Mouse (Mus musculus): ENCODE data around the gene Prelid1. TPM values are rescaled to one million over a fixed set of nuclear protein-coding genes. Genes with fewer than 3 reads are reported as not detected.

Prelid1 gene
- polyA plus RNA-seq (2021; fragmentation: Nextera tagmentation), result 214 and 221 TPM in 2 replicates
- long read RNA-seq, experiment 1, transcript Prelid1-201 (5 exons, 2,644 nt), result major isoform, 187 of 214 reads
- long read RNA-seq, experiment 1, partial matches to known transcripts, result 22 of 214 reads
- long read RNA-seq, experiment 1, other reads (novel, unspliced or antisense), result 3 of 214 reads
- long read RNA-seq, experiment 2, transcript Prelid1-201 (5 exons, 2,644 nt), result major isoform, 252 of 281 reads
- long read RNA-seq, experiment 2, partial matches to known transcripts, result 25 of 281 reads
- long read RNA-seq, experiment 2, other reads (novel, unspliced or antisense), result 3 of 281 reads

GRCm38 (mm10) chr13:55319931-55320533, at the start of gene Prelid1:
Gene Prelid1 (plus strand): TSS chr13:55320500.

GRCm38 (mm10) chr13:55321434-55322129, 1.3 kb downstream of the Prelid1 start, which contains the start of gene Rab24:
Gene Rab24 (minus strand): TSS chr13:55321946.

GRCm38 (mm10) chr13:55329683-55330566, 9.6 kb downstream of the Prelid1 start, which contains the start of gene Mxd3:
Gene Mxd3 (minus strand): TSS chr13:55329823.

GRCm38 (mm10) chr13:55362453-55363060, 42.3 kb downstream of the Prelid1 start, which contains the start of gene Lman2:
Gene Lman2 (minus strand): TSS chr13:55362783.

GRCm38 (mm10) chr13:55369531-55370114, 49.3 kb downstream of the Prelid1 start, which contains the start of gene Rgs14:
Gene Rgs14 (plus strand): TSS chr13:55369732.

Other genes with a start within 250 kb of the Prelid1 start
- gene Uimc1, start 220.2 kb upstream of the Prelid1 start, polyA plus RNA-seq (2021; fragmentation: Nextera tagmentation), result 8.5 and 9.3 TPM in 2 replicates
- gene Zfp346, start 215.2 kb upstream of the Prelid1 start, polyA plus RNA-seq (2021; fragmentation: Nextera tagmentation), result 7.2 and 11.0 TPM in 2 replicates
- gene Gm17617, start 187.0 kb upstream of the Prelid1 start, polyA plus RNA-seq (2021; fragmentation: Nextera tagmentation), result not detected in 2 replicates
- gene Fgfr4, start 167.9 kb upstream of the Prelid1 start, polyA plus RNA-seq (2021; fragmentation: Nextera tagmentation), result 0.04 and 0.18 TPM in 2 replicates
- gene Nsd1, start 110.7 kb upstream of the Prelid1 start, polyA plus RNA-seq (2021; fragmentation: Nextera tagmentation), result 18.4 and 28.5 TPM in 2 replicates
- 60.3 and 118 TPM in 2 replicates for gene Rab24, start 1.4 kb downstream of the Prelid1 start, polyA plus RNA-seq (2021; fragmentation: Nextera tagmentation)
- 0.46 and 1.2 TPM in 2 replicates for gene Mxd3, start 9.3 kb downstream of the Prelid1 start, polyA plus RNA-seq (2021; fragmentation: Nextera tagmentation)
- gene Lman2, start 42.3 kb downstream of the Prelid1 start, polyA plus RNA-seq (2021; fragmentation: Nextera tagmentation), result 26.7 and 30.5 TPM in 2 replicates
- 36.2 and 49.3 TPM in 2 replicates for gene Rgs14, start 49.2 kb downstream of the Prelid1 start, polyA plus RNA-seq (2021; fragmentation: Nextera tagmentation)
- 0.03 TPM in 1 of 2 replicates, not detected in the other for gene Slc34a1, start 77.7 kb downstream of the Prelid1 start, polyA plus RNA-seq (2021; fragmentation: Nextera tagmentation)
- 0.63 TPM in 1 of 2 replicates, not detected in the other for gene Pfn3, start 94.7 kb downstream of the Prelid1 start, polyA plus RNA-seq (2021; fragmentation: Nextera tagmentation)
- 1.1 and 1.4 TPM in 2 replicates for gene F12, start 106.3 kb downstream of the Prelid1 start, polyA plus RNA-seq (2021; fragmentation: Nextera tagmentation)
- gene Grk6, start 124.6 kb downstream of the Prelid1 start, polyA plus RNA-seq (2021; fragmentation: Nextera tagmentation), result 4.7 and 16.8 TPM in 2 replicates
- 6.5 and 13.0 TPM in 2 replicates for gene Prr7, start 143.8 kb downstream of the Prelid1 start, polyA plus RNA-seq (2021; fragmentation: Nextera tagmentation)
- 57.2 and 97.1 TPM in 2 replicates for gene Dbn1, start 167.6 kb downstream of the Prelid1 start, polyA plus RNA-seq (2021; fragmentation: Nextera tagmentation)
- gene Pdlim7, start 193.2 kb downstream of the Prelid1 start, polyA plus RNA-seq (2021; fragmentation: Nextera tagmentation), result 84.5 and 89.4 TPM in 2 replicates
- gene Dok3, start 208.8 kb downstream of the Prelid1 start, polyA plus RNA-seq (2021; fragmentation: Nextera tagmentation), result 0.47 and 0.59 TPM in 2 replicates
- 33.6 and 41.6 TPM in 2 replicates for gene Ddx41, start 216.2 kb downstream of the Prelid1 start, polyA plus RNA-seq (2021; fragmentation: Nextera tagmentation)